Mouse (Mus musculus) E14TG2a.4 (cell line): ENCODE data around the gene Cyp4x1.

Experiments used
- CTCF ChIP-seq: conservative IDR thresholded peaks from 2 replicates; pipeline ENCODE4 v1.5.1; 2014; ENCODE audit warnings: low read length
- NANOG ChIP-seq: IDR thresholded peaks from 2 replicates; pipeline ENCODE4 v1.6.1; 2014; ENCODE audit warnings: borderline replicate concordance, low read length, mixed read lengths
- POU5F1 ChIP-seq: IDR thresholded peaks from 2 replicates; pipeline ENCODE4 v1.6.1; 2014; ENCODE audit warnings: low read length, borderline replicate concordance

GRCm38 (mm10) chr4:115057674-115058316 is 76.3 kb downstream of the Cyp4x1 start:
- TF ChIP-seq CTCF (no peak), POU5F1 (no peak), NANOG (no peak)
